In genomic region chr11:95686031-95686430, GRCm38 (mm10) we compare ENCODE assay signal across 9 mouse cellular contexts. TPM values are rescaled to one million over a fixed set of nuclear protein-coding genes. Genes with fewer than 3 reads are reported as not detected.
A peak's percentile ranks its signal among the peaks of the same experiment; 100 is the strongest.
DNase-seq lines count a peak whose midpoint lies in the region; ATAC-seq and TF ChIP-seq lines count a peak whose summit lies in the region.
"Had no signal": no experiment of that assay in that cellular context is flagged by ENCODE, and none has a peak within 500 bp of the region (broad histone marks: within the 10 kb centered on the region; RNA-seq: fewer than 3 reads in every experiment).

No protein-coding gene starts in this region.

- intact Hi-C loops in left cerebral cortex, adult 2 months (cut with DNase I): loop anchor here (1.0 to 5.0 kb wide), 3 partner anchors 65 to 446 kb away; partner anchors contain the start of genes Phospho1 and Ttll6

- H3K36me3 ChIP-seq in midbrain, embryonic 14.5 days (ENCODE audit: control insufficient read depth, insufficient read depth, low read length): peaks cover 11% of the 10 kb centered on the region
- no peaks in the 10 kb centered on the region; the same call in 1 of the 2 replicates for H3K36me3 ChIP-seq in midbrain, embryonic 15.5 days (replicated peaks)
- H3K36me3 ChIP-seq in forebrain, postnatal 0 days (ENCODE audit: insufficient read depth): peaks cover 13% of the 10 kb centered on the region; the same call in 1 of the 2 replicates
- 0 out of 2 replicates have a peak, but pooled peaks cover 2% of the 10 kb centered on the region for H3K36me3 ChIP-seq in splenic B cell, adult 2 months (ENCODE audit: control insufficient read depth, insufficient read depth, low read length, poor library complexity, severe bottlenecking)

- H3K4me3 ChIP-seq in midbrain, embryonic 14.5 days (replicated peaks; ENCODE audit: low read depth, low read length): no peak overlapping the region
- no peak overlapping the region for H3K4me3 ChIP-seq in midbrain, embryonic 15.5 days
- H3K4me3 ChIP-seq in forebrain, postnatal 0 days (ENCODE audit: low read depth, low read length): no peak overlapping the region
- H3K4me3 ChIP-seq in left cerebral cortex, adult 2 months: no peak overlapping the region
- H3K4me3 ChIP-seq: erythroblast, embryonic 14.5 days had no signal

- no peak overlapping the region for H3K9ac ChIP-seq in midbrain, embryonic 14.5 days (replicated peaks; ENCODE audit: low read length)
- H3K9ac ChIP-seq in midbrain, embryonic 15.5 days: no peak overlapping the region
- no peak overlapping the region for H3K9ac ChIP-seq in forebrain, postnatal 0 days

- H3K27ac ChIP-seq in midbrain, embryonic 14.5 days (replicated peaks; ENCODE audit: low read depth, low read length): no peak overlapping the region
- H3K27ac ChIP-seq in midbrain, embryonic 15.5 days: no peak overlapping the region
- H3K27ac ChIP-seq in forebrain, postnatal 0 days (ENCODE audit: low read depth, low read length): no peak overlapping the region
- H3K27ac ChIP-seq in left cerebral cortex, adult 2 months: no peak overlapping the region

- 4% methylated on average over 4 of the region's 4 CpGs for WGBS in midbrain, embryonic 14.5 days
- 5% methylated on average over 4 of the region's 4 CpGs for WGBS in midbrain, embryonic 15.5 days
- 4% methylated on average over 4 of the region's 4 CpGs for WGBS in forebrain, postnatal 0 days

- TF ChIP-seq CTCF in forebrain, postnatal 0 days (IDR thresholded peaks at IDR 0.05; ENCODE audit: low read depth): peak; percentile 94
- peak; percentile 96 for TF ChIP-seq CTCF in left cerebral cortex, adult 2 months (IDR thresholded peaks at IDR 0.05)

- no peak; the same call in 1 of the 2 replicates for ATAC-seq in midbrain, embryonic 14.5 days (ENCODE audit: low FRiP score, low TSS enrichment)
- no peak for ATAC-seq in midbrain, embryonic 15.5 days (replicated peaks)
- peak; percentile 45; the same call in 1 of the 2 replicates for ATAC-seq in cerebellum, adult (ENCODE audit: insufficient number of reproducible peaks, low FRiP score, low TSS enrichment)
- ATAC-seq in forebrain, postnatal 0 days: peak; percentile 64

- H3K27me3 ChIP-seq in midbrain, embryonic 14.5 days (ENCODE audit: control insufficient read depth, insufficient read depth, low read length): no peaks in the 10 kb centered on the region
- H3K27me3 ChIP-seq in midbrain, embryonic 15.5 days (replicated peaks): no peaks in the 10 kb centered on the region
- H3K27me3 ChIP-seq in forebrain, postnatal 0 days (ENCODE audit: insufficient read depth, low read length): no peaks in the 10 kb centered on the region
- no peaks in the 10 kb centered on the region for H3K27me3 ChIP-seq in splenic B cell, adult 2 months (ENCODE audit: control insufficient read depth, insufficient read depth, low read length, poor library complexity, severe bottlenecking)

- peak; percentile 91 for DNase-seq in midbrain, embryonic 14.5 days
- DNase-seq in forebrain, postnatal 0 days: peak; percentile 88
- peak; percentile 85 for DNase-seq in induced T-regulatory cell, adult 2 months (ENCODE audit: low read depth)
- peak; percentile 75 to 82 for DNase-seq in left cerebral cortex, adult 2 months (ENCODE audit: extremely low spot score in 1 of 2, low spot score in 2 of 2)
- peak; percentile 40 to 59 for DNase-seq in monocyte, adult 2 months (ENCODE audit: low read depth in 1 of 2, low spot score in 2 of 2)
- DNase-seq in splenic B cell, adult 2 months (ENCODE audit: low read depth, low spot score): peak; percentile 83

- no peaks in the 10 kb centered on the region for H3K4me1 ChIP-seq in midbrain, embryonic 14.5 days (ENCODE audit: control insufficient read depth, insufficient read depth, low read length)
- no peaks in the 10 kb centered on the region for H3K4me1 ChIP-seq in midbrain, embryonic 15.5 days
- H3K4me1 ChIP-seq in forebrain, postnatal 0 days (ENCODE audit: insufficient read depth): no peaks in the 10 kb centered on the region

- H3K9me3 ChIP-seq in midbrain, embryonic 14.5 days (ENCODE audit: control insufficient read depth, low read length): no peaks in the 10 kb centered on the region
- H3K9me3 ChIP-seq in midbrain, embryonic 15.5 days: no peaks in the 10 kb centered on the region
- no peaks in the 10 kb centered on the region for H3K9me3 ChIP-seq in forebrain, postnatal 0 days (ENCODE audit: low read length)

- no peak overlapping the region for H3K4me2 ChIP-seq in midbrain, embryonic 14.5 days (ENCODE audit: low read length)
- H3K4me2 ChIP-seq in midbrain, embryonic 15.5 days: no peak overlapping the region
- H3K4me2 ChIP-seq in forebrain, postnatal 0 days (ENCODE audit: low read depth): no peak overlapping the region

RNA-seq across cellular contexts. Expression of gene Phb, which starts 19.3 kb away (rescaled TPM):
- 183 and 207 TPM in 2 replicates for polyA plus RNA-seq in midbrain, embryonic 14.5 days (2014; fragmentation: Nextera tagmentation; extraction: Ambion mirVana)
- polyA plus RNA-seq in midbrain, embryonic 15.5 days (2015; fragmentation: Nextera tagmentation; extraction: Ambion mirVana): 166 and 185 TPM in 2 replicates
- total RNA-seq in forebrain, postnatal 0 days (2014; rRNA removed): 130 and 149 TPM in 2 replicates
- 192 and 197 TPM in 2 replicates for polyA plus RNA-seq in forebrain, postnatal 0 days (2015; fragmentation: Nextera tagmentation; extraction: Ambion mirVana)
- total RNA-seq in left cerebral cortex, adult 2 months (2021): 10 to 100 TPM; 70.0 to 74.0 TPM

RNA-seq across cellular contexts. Expression of gene Zfp652, which starts 26.4 kb away (rescaled TPM):
- polyA plus RNA-seq in midbrain, embryonic 14.5 days (2014; fragmentation: Nextera tagmentation; extraction: Ambion mirVana): 13.1 and 15.7 TPM in 2 replicates
- polyA plus RNA-seq in midbrain, embryonic 15.5 days (2015; fragmentation: Nextera tagmentation; extraction: Ambion mirVana): 28.4 and 28.9 TPM in 2 replicates
- 22.3 and 29.4 TPM in 2 replicates for total RNA-seq in forebrain, postnatal 0 days (2014; rRNA removed)
- 11.5 and 16.5 TPM in 2 replicates for polyA plus RNA-seq in forebrain, postnatal 0 days (2015; fragmentation: Nextera tagmentation; extraction: Ambion mirVana)
- 10 to 100 TPM; 42.3 to 43.5 TPM for total RNA-seq in left cerebral cortex, adult 2 months (2021)

RNA-seq across cellular contexts. Expression of gene B130006D01Rik, which starts 37.4 kb away (rescaled TPM):
- polyA plus RNA-seq in midbrain, embryonic 14.5 days (2014; fragmentation: Nextera tagmentation; extraction: Ambion mirVana): 1.4 and 1.5 TPM in 2 replicates
- polyA plus RNA-seq in midbrain, embryonic 15.5 days (2015; fragmentation: Nextera tagmentation; extraction: Ambion mirVana): 1.1 and 1.7 TPM in 2 replicates
- 1.9 and 2.5 TPM in 2 replicates for total RNA-seq in forebrain, postnatal 0 days (2014; rRNA removed)
- 0.10 and 0.47 TPM in 2 replicates for polyA plus RNA-seq in forebrain, postnatal 0 days (2015; fragmentation: Nextera tagmentation; extraction: Ambion mirVana)
- total RNA-seq in left cerebral cortex, adult 2 months (2021): 1 to 10 TPM; 1.2 TPM
- polyA plus RNA-seq: erythroblast, embryonic 14.5 days had no signal

Comparison
In these comparisons a context has a peak if more than half of its experiments do, and no peak if none do; other contexts are left out.
1. ATAC-seq: peak in cerebellum, adult (single experiment) and forebrain, postnatal 0 days (single experiment); none in midbrain, embryonic 14.5 days (single experiment) and midbrain, embryonic 15.5 days (single experiment).
2. Peak in every context shown above with its lines, with median percentiles within 50 percentile points of each other: DNase-seq.